Mouse (Mus musculus) A20 (cell line): ENCODE measurements around the gene Clca1.
A peak's percentile ranks its signal among the peaks of the same experiment; 100 is the strongest.
"Not testable (repeated sequence)": the region's sequence is repeated elsewhere in the genome, so short reads cannot be mapped to it uniquely, and the experiment has no call there.

Source experiments
- DNase-seq: peaks from one replicate; pipeline ENCODE4 v3.0.0-alpha.2; 2011; ENCODE audit warnings: low read depth, low spot score

The Clca1 gene

DNA sequence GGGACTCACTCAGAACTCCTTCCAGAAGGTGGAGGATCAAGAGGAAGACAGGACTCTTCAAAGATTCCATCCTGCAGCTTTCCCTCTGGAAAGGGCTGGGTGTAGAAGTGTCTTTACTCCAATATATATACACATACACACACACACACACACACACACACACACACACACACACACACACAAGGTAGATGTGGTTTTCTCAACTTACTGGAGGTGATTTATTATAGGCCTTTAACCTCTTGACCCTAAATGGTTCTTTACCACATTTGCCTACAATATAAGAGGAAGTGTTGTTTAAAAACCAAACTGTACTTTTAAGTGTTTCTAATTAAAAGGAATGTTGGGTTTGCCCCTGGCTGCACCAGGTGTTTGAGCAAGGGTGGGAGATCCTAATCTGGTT lies at the start of gene Clca1:
Gene Clca1 (minus strand): TSS at position 101 of the 400 bp plus-strand sequence.
- DNase-seq, result peak; percentile 75

DNA sequence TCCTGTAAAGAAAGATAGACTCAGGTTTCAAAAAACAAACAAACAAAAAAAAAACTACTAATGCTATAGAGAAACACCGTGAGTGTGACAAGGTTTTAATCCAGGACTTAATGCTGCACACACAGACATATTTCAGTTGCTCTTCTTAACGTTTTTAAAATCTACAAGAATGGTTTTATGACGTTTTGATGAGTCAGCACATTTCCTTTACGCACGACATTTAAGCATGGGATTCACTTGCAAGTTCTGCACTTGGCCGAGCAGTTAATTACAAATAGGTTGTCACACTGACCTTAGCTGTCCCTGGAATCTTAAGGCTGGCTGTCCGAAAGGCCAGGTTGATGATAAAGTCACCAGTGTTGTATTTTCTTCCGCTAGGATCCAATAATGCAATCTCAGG lies 48.3 kb upstream of the Clca1 start:
- DNase-seq, result no peak

- DNase-seq, result no peak
Observed at GRCm38 (mm10) chr3:145078405-145078804, 45.8 kb upstream of the Clca1 start.

DNA sequence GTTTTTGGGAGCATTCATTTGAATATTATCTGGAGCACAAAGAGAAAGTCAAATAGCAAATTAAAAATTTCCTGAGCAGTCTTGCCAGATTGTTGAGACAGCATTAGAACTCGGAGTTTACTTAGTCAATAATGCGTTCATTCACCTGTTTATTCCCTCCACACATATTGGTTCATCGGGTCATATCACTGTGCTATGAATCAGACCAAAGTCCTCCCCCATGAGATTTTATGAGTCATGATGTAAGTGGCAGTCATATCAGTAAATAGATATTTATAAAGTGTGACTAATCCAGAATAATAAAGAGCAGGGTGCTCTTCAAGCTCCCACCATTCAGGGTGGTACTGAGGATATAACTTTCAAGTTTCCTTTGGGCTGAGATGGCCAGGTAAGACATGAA lies 39.8 kb upstream of the Clca1 start:
- DNase-seq, result no peak

GRCm38 (mm10) chr3:145068964-145069363 lies 36.4 kb upstream of the Clca1 start:
- no peak for DNase-seq

DNA sequence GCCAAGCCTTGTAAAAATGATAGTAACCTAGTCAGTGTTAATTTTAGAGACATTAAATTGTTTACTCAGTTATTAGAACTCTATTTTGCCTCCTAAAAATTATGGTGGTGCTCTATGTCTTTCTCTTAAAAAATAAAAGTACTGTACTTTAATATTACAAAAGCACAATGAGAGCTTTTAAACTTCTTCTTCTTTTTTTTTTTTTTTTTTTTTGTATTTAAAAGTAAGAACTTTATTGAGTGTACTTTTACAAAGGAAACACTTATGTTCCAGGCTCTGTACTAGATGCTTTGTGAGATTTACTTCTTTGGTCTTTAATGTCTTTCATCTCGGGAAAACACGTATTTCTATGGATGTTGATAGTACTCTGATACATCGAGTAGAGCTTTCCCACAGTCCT lies 22.6 kb upstream of the Clca1 start:
- not testable (repeated sequence) for DNase-seq

- DNase-seq, result no peak
Observed at GRCm38 (mm10) chr3:145049820-145050219, 17.2 kb upstream of the Clca1 start.

GRCm38 (mm10) chr3:145038813-145039212 lies 6.2 kb upstream of the Clca1 start:
- DNase-seq, result no peak

- no peak for DNase-seq
Observed at GRCm38 (mm10) chr3:145028036-145028435, 4.5 kb downstream of the Clca1 start.

GRCm38 (mm10) chr3:145026750-145027149 lies 5.8 kb downstream of the Clca1 start:
- DNase-seq, result peak; percentile 64

- no peak for DNase-seq
Observed at GRCm38 (mm10) chr3:145017807-145018206, 14.8 kb downstream of the Clca1 start.

- DNase-seq, result peak; percentile 41
Observed at GRCm38 (mm10) chr3:145004422-145004821, 28.2 kb downstream of the Clca1 start.

DNA sequence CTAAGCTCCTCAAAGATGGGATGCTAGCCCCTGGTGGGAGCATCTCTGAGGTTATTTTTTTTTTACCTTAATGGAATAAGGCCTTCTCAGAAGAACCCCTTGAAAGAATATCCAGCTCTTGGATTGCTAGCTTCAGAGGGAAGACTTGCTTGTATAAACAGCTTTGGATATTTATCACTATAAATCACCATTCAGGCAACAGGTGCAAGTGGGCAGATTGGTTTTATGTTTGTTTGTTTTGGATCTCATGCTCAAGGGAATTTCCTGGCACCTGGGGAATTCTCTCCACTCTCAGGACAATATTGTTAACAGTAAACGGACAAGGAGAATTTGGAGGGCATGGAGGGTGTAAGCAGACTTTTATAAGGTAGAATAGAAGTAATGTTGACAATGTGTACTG lies 31.7 kb downstream of the Clca1 start:
- no peak for DNase-seq

DNA sequence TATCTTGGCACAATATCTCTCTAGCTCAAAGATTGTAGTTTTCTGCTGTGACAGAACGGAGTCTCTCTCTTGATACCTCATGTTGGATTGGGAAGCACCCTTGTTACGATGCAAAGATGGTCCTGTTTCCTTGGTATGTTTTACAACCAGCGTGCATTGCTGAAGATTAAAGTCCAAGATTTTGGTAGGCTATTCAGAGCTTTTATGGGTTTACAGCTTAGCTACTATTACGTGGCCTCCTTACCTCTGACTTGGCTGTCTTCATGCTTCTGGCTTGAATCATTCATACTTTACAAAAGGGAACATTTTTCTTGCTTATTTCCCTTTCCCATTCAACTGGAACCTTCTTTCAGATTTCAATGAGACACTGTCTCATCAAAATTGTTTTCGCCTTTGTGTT lies 39.5 kb downstream of the Clca1 start:
- no peak for DNase-seq

GRCm38 (mm10) chr3:144992618-144993017 lies 40.0 kb downstream of the Clca1 start:
- no peak for DNase-seq

DNA sequence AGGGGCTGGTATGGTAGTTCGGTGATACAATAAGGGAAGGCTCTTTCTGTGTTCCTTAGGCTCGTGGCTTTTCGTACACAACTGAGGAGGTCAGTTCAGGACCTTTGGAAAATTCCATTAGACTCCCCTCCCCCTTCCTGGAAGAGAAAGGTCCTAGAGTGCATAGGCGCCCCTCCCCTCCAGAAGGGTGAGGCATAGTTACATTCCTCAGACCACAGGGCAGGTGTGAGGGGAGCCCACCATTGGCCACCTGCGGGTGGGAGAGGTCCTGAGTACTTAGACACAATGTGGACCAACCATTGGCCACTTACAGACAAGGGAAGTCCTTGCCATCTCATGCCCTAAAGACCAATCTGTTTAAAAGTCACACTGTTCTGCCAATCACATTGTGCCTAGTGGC lies 46.7 kb downstream of the Clca1 start:
- DNase-seq, result no peak

DNA sequence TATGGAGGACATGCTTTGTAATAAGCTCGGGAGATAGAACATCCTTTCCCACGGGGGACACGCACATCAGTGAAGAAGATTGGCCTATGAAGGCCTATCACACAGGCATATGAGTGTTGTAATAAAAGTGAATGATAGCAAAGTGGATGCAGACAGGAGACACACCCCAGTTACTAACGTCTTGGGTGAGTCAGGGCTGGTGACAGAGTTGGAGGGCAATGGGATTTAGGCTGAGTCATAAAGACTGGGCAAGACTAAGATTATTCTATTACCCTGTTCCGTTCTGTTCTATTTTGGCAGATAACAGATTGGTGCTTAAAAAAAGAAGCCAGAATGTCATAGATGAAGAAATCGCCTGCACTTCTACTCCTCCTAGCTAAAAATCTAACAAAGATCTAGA lies 52.0 kb downstream of the Clca1 start:
- DNase-seq, result no peak

DNA sequence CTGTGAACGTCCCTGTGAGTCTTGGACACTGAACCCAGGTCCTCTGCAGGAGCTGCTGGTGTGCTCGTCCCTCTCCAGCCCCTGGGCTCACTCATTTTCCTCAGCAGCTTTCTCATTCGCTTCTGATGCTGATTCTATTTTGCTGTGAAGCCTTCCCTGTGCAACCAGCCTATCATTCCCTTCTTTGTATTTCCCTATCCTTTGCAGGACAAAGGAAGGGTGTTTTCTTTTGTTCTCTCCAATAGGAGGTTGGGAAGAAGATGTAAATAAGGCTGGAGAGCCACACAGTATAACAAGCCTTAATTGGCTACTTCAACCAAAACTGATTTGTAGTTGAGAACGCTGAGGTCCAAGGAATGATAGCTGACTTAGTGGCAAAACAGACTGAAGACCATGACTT lies 54.9 kb downstream of the Clca1 start:
- no peak for DNase-seq

DNA sequence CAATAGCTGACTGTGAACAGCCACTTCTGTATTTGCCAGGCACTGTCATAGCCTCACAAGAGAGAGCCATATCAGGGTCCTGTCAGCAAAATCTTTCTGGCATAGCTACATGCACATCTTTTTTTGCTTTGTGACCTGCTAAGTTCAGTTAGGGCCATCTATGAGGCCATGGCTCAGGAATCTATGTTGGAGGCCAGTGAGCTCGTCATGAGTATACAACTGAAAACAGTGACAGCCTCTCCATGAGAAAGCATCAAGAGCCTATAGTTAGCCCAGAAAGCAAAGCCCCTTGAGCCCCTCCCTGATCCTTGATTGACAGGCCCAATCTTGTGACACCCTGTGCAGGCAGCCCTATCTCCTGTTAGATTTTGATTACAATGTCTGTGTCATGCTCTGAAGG lies 56.5 kb downstream of the Clca1 start:
- no peak for DNase-seq

DNA sequence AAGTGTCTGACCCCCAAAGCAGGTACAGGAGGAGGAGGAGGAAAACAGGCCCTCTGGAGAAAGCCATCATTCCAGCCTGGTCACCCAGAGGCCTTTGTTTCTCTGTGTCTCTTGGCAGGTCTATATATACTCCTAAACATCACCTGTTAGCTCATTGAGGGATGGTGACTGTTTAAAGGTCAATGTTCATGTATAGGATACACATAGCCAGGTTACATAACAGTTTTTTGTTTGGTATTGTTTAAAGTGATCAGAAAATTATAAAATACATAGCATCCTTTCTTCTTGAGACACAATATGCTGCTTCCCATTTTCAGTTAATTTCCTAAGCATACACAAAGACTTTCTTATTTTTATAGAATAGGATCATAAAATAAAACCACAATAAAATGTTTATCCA lies 57.6 kb downstream of the Clca1 start, which contains the start of gene Clca4a:
Gene Clca4a (minus strand): TSS at position 101 of the 400 bp plus-strand sequence.
- no peak for DNase-seq

GRCm38 (mm10) chr3:144971553-144972270 lies 60.9 kb downstream of the Clca1 start:
- DNase-seq, result no peak

DNA sequence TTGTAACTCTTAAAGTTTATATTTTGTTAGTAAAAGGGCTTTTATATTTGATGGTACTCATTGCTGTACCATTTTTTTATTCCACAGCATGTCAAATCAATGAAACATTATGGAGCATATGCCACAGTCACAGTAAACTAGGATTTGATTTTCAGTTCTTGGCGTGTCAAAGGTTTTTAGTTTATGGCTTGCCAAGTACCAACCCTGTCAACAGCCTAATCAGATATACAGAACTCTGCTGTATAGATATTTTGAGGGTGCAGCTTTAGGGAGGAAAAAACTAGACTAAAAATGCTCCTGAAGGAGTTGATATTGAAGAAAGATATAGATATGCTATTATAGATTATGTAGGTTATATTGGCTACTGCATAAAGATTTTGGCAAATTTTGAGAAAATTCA lies 62.8 kb downstream of the Clca1 start:
- no peak for DNase-seq

DNA sequence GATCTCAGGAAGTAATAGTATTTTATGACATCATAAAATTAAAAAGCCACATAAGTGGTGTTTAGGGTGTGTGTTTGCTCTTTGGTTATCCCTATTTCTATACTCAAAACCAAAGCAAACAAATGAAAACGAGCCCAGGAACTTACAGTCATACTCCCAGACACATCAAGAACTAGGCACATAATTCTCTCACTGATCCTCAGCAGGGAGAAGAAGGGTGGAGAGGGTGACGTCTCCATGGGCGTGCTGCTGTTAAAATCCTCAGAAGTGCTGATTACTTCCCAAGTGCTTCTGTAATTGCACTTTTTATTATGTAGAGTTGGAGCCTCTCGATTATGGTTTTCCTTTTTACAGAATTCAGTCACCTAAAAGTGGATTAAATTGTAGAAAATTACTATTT lies 66.5 kb downstream of the Clca1 start:
- DNase-seq, result no peak
